Mouse (Mus musculus): ENCODE measurements at regions not wholly inside any gene's neighbourhood (a gene's known extent, or its start where the extent isn't known, plus 50 kb on each side); places are given as distances from the start of the nearest gene placed in this dataset.

DNA sequence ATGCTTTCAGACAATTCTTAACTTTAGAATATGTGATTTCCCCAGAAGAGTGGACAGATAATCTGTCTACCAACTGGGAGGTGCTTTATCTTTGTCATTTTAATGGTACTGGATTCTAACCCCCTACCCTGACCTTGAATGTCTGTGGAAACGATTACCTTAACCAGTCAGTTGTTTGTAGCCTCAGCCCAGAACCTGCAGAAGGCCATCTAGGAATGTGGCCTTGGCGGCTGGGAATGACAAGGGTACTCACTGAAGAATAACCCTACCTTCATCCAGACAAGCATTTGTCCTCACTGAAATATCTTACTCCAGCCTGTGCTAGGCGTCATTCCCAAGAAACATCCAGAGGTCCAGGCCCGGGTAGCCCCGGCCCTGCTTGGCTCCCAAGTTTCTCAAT is 337.1 kb upstream of the Trpc7 start:
- Histone ChIP-seq H3K27me3 (no peaks in the 10 kb centered on the region), H3K27ac (no peak overlapping the region), H3K4me1 (peaks cover 6% of the 10 kb centered on the region; the same call in 1 of the 2 replicates), H3K4me2 (no peak overlapping the region), H3K9ac (no peak overlapping the region), H3K4me3 (replicated peaks) (no peak overlapping the region), H3K36me3 (replicated peaks) (no peaks in the 10 kb centered on the region), H3K9me3 (no peaks in the 10 kb centered on the region)
- WGBS = 90% methylated on average over 5 of the region's 5 CpGs
- no peak for ATAC-seq (ENCODE audit: low FRiP score)

DNA sequence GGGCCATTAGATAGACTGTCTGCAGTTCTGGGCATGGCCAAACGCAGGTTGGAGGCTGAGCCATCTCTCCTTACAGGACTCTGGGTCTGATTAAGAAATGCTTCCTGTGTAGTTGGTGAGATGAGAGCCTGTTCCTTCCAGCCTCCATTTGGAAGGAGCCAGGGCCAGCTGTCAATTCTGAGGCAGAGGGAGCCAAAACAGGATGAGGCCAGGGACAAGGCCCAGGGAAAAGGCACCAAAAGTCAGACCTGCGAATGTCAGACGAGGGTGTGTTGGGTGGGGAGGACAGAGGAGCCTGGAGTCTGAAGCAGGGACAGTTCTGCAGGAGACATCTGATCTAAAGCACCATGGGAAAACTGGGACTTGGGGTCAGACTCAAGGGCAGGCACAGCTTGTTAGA is 335.9 kb upstream of the Trpc7 start:
- 66% methylated on average over 3 of the region's 3 CpGs for WGBS
- Histone ChIP-seq H3K4me3 (replicated peaks) (no peak overlapping the region), H3K4me1 (peaks cover under 1% of the 10 kb centered on the region; the same call in 1 of the 2 replicates), H3K36me3 (replicated peaks) (no peaks in the 10 kb centered on the region), H3K27me3 (no peaks in the 10 kb centered on the region), H3K9ac (no peak overlapping the region), H3K4me2 (no peak overlapping the region), H3K9me3 (no peaks in the 10 kb centered on the region), H3K27ac (no peak overlapping the region)
- no peak for ATAC-seq (ENCODE audit: low FRiP score)

DNA sequence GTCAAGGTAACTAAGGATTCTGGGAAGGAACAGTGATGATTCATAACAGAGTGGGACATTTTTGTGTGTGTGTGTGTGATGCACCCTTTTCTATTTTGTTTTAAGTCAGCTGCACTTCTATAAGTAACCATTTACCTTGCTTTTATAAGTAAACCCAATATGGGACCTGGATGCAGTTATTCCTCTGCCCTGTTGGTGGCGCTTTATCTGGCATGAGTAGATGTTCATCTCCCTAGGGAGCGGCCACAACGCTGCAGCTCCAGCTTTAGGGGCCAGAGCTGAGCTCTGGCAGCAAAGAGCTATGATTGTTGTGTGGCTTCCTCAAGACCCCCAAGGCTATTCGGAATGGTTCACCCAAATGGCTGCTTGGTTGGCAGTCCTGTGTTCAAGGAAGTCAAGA is 334.5 kb upstream of the Trpc7 start:
- ATAC-seq (ENCODE audit: low FRiP score) = no peak
- H3K4me2 ChIP-seq = no peak overlapping the region
- H3K4me3 ChIP-seq (replicated peaks) = no peak overlapping the region
- no peaks in the 10 kb centered on the region for H3K4me1 ChIP-seq
- H3K27me3 ChIP-seq = no peaks in the 10 kb centered on the region
- WGBS = 60% methylated on average over 4 of the region's 4 CpGs
- no peak overlapping the region for H3K27ac ChIP-seq
- H3K9ac ChIP-seq = no peak overlapping the region
- no peaks in the 10 kb centered on the region for H3K36me3 ChIP-seq (replicated peaks)
- H3K9me3 ChIP-seq = no peaks in the 10 kb centered on the region

DNA sequence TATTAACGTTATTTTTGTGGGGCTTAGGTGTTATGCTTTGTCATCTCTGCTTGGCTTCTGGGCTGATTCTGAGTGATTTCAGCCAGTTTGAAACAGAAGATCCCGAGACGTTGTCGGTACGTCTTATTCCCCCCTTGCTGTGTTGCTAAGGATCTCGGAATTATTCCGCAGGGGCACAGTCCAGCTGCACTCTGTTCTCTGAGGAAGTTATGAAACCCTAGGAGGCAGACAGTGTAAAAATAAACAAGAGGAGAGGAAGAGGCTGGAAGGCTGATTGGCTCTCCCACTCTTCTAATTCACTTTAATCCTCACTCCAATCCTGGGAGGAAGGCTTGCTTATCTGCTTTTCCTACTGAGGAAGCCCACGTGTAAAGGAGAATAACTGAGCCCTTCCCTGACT is 325.3 kb upstream of the Trpc7 start:
- no peaks in the 10 kb centered on the region for H3K27me3 ChIP-seq
- peaks cover 7% of the 10 kb centered on the region for H3K4me1 ChIP-seq
- no peaks in the 10 kb centered on the region for H3K9me3 ChIP-seq
- H3K27ac ChIP-seq = no peak overlapping the region
- no peak overlapping the region for H3K4me2 ChIP-seq
- no peak overlapping the region for H3K9ac ChIP-seq
- ATAC-seq (ENCODE audit: low FRiP score) = no peak
- H3K36me3 ChIP-seq (replicated peaks) = no peaks in the 10 kb centered on the region
- H3K4me3 ChIP-seq (replicated peaks) = no peak overlapping the region
- WGBS = 73% methylated on average over 8 of the region's 8 CpGs

DNA sequence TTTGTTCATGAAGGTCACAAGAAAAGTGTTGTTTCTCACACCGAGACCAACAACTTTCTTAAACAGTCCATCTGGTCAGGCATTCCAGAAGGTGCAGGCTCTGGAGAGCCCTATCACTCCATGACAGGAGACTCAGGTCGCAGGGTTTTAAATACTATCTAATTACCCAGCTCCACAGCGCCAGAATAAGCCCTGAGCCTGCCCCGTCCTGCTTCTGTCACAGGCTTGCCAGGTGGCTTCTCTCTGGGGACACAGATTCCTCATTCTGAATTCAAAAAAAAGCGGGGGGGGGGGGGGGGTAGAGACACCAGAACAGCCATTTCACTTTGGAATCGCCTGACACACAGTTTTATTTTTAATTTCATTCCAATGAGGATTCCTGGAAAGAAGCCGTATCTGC is 320.4 kb upstream of the Trpc7 start:
- no peak for ATAC-seq (ENCODE audit: low FRiP score)
- peaks cover 15% of the 10 kb centered on the region for H3K4me1 ChIP-seq
- H3K9ac ChIP-seq = no peak overlapping the region
- no peaks in the 10 kb centered on the region for H3K36me3 ChIP-seq (replicated peaks)
- no peaks in the 10 kb centered on the region for H3K27me3 ChIP-seq
- no peak overlapping the region for H3K4me2 ChIP-seq
- no peak overlapping the region for H3K4me3 ChIP-seq (replicated peaks)
- no peaks in the 10 kb centered on the region for H3K9me3 ChIP-seq
- 21% methylated on average over 7 of the region's 7 CpGs for WGBS
- H3K27ac ChIP-seq = no peak overlapping the region

DNA sequence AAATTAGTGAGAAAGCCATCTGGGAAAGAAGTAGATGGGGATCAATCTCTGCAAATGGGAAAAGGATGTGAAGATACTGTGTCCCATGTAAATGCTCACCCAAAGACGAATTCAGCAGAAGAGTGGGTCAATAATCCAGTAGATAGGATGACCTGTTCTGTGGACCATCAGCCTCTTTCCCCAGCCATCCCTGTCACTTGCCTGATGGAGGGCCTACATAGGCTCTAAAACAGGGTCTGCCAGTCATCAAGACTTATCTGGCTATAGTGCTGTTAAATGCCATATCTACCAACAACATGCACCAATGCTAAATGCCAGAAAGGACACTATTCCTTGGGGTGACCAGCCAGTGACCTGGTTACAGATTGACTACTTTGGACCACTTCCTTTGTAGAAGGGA is 316.5 kb upstream of the Trpc7 start:
- 89% methylated on average over 1 of the region's 1 CpGs for WGBS
- no peaks in the 10 kb centered on the region for H3K36me3 ChIP-seq (replicated peaks)
- H3K9me3 ChIP-seq = no peaks in the 10 kb centered on the region
- H3K27ac ChIP-seq = no peak overlapping the region
- no peak for ATAC-seq (ENCODE audit: low FRiP score)
- no peak overlapping the region for H3K4me2 ChIP-seq
- no peak overlapping the region for H3K4me3 ChIP-seq (replicated peaks)
- no peaks in the 10 kb centered on the region for H3K27me3 ChIP-seq
- no peak overlapping the region for H3K9ac ChIP-seq
- H3K4me1 ChIP-seq = peaks cover 15% of the 10 kb centered on the region

DNA sequence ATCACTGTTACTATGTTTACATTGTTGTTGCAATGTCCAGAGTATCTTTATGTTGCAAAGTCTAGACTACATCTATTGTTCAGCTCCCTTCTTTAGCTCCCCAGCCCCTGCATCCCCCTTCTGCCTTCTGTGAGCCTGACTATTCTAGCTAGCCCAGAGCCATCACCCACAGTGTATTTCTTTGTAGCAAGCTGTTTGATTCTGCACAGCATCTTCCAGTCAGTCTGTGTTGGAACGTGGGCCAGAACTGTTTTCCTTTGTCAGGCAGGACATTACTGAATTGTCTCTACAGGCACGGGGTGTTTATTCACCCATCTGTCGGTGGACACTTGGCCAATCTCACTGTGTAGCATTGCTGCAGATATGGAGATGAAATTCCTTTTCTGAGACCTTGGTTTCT is 295.4 kb upstream of the Trpc7 start:
- Histone ChIP-seq H3K4me2 (no peak overlapping the region), H3K27ac (no peak overlapping the region), H3K27me3 (no peaks in the 10 kb centered on the region), H3K4me3 (replicated peaks) (no peak overlapping the region), H3K9me3 (no peaks in the 10 kb centered on the region), H3K36me3 (replicated peaks) (no peaks in the 10 kb centered on the region), H3K9ac (no peak overlapping the region), H3K4me1 (peaks cover 7% of the 10 kb centered on the region; the same call in 1 of the 2 replicates)
- no peak for ATAC-seq (ENCODE audit: low FRiP score)
- WGBS = 65% methylated on average over 3 of the region's 3 CpGs

DNA sequence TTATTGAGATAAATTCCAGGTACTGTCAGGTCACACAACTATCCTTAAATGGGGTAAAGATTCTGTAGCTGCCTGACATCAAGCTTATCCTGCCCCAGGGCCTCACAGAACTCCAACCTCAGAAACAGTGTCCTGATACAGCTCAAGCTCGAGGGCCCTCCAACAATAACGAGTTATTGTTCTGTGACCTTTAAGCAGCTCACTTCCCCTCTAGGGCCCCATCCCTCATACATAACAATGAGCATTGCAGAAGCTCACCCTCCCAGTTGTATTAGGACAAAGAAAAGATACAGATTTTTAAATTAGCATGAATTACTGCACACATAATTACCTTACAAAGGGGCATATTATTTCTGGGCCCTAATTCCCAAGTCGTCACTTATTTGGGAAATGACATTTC is 293.5 kb upstream of the Trpc7 start:
- no peak overlapping the region for H3K4me3 ChIP-seq (replicated peaks)
- H3K27ac ChIP-seq = no peak overlapping the region
- WGBS = 26% methylated on average over 3 of the region's 3 CpGs
- peaks cover 7% of the 10 kb centered on the region; the same call in 1 of the 2 replicates for H3K4me1 ChIP-seq
- no peak for ATAC-seq (ENCODE audit: low FRiP score)
- no peaks in the 10 kb centered on the region for H3K36me3 ChIP-seq (replicated peaks)
- no peak overlapping the region for H3K4me2 ChIP-seq
- no peak overlapping the region for H3K9ac ChIP-seq
- no peaks in the 10 kb centered on the region for H3K9me3 ChIP-seq
- no peaks in the 10 kb centered on the region for H3K27me3 ChIP-seq

DNA sequence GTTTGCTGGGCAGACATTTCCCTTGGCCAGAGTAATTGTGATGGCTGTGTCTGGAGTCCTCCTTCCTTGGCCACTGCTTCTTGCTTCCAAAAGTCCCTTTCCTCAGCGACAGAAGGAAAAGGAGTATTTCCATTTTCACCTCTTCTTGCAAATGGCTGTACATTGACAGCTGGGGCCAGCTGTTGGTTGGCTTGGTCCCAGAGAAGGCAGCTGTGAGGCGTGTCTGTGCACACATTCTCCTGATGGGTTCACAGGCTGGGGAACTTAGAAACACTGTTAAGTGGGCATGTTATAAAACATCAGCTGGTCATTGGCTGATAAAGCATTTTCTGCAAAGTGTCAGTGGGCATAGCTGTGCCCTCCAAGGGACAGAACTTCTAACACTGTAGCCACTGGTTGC is 290.4 kb upstream of the Trpc7 start:
- Histone ChIP-seq H3K4me2 (no peak overlapping the region), H3K27ac (no peak overlapping the region), H3K27me3 (no peaks in the 10 kb centered on the region), H3K4me1 (peaks cover 7% of the 10 kb centered on the region; the same call in 1 of the 2 replicates), H3K9ac (no peak overlapping the region), H3K36me3 (replicated peaks) (no peaks in the 10 kb centered on the region), H3K9me3 (no peaks in the 10 kb centered on the region), H3K4me3 (replicated peaks) (no peak overlapping the region)
- WGBS = 83% methylated on average over 2 of the region's 2 CpGs
- ATAC-seq (ENCODE audit: low FRiP score) = no peak

DNA sequence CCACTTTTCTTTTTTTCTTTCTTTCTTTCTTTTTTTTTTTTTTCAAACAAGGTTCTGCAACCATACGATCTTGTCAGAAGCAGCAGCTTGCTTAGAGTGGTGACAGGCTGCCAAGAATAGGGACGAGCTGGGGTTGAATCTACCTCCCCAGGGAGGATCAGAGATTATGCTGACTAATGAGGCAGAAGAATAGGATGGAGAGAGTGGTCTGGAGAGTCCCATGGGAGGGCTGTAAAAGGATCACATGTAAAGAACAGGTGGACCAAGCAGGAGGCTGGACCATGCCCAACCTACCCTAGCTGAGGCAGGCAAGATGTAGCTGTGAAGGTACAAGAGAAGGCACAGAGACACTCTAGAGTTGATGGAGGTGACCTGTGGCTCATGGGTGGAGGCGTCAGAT is 274.4 kb upstream of the Trpc7 start:
- no peaks in the 10 kb centered on the region for H3K4me1 ChIP-seq
- H3K27ac ChIP-seq = no peak overlapping the region
- WGBS = 70% methylated on average over 3 of the region's 3 CpGs
- H3K9me3 ChIP-seq = no peaks in the 10 kb centered on the region
- H3K9ac ChIP-seq = no peak overlapping the region
- H3K4me2 ChIP-seq = no peak overlapping the region
- no peak overlapping the region for H3K4me3 ChIP-seq (replicated peaks)
- no peaks in the 10 kb centered on the region for H3K36me3 ChIP-seq (replicated peaks)
- ATAC-seq (ENCODE audit: low FRiP score) = no peak
- no peaks in the 10 kb centered on the region for H3K27me3 ChIP-seq

DNA sequence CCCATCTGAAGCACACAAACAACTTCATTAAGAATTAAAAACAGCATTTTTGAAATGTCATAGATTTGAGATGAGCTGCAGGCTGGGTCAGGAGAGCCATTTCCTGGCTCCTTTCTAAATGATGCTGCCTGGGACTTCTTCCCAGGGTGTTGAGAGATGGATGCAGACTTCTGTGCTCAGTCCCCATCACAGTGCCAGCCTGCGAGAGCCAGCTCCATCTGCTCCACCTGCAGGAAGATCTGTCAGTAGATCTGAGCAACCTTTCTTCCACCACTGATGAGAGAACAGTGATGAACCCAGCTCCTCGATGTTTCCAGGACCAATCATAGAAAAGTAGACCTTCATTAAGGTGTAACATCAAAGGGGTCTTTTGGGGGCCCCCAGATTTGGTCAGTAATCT is 273.8 kb upstream of the Trpc7 start:
- H3K4me3 ChIP-seq (replicated peaks) = no peak overlapping the region
- no peak for ATAC-seq (ENCODE audit: low FRiP score)
- no peak overlapping the region for H3K4me2 ChIP-seq
- H3K9me3 ChIP-seq = no peaks in the 10 kb centered on the region
- WGBS = 90% methylated on average over 2 of the region's 2 CpGs
- H3K9ac ChIP-seq = no peak overlapping the region
- no peak overlapping the region for H3K27ac ChIP-seq
- no peaks in the 10 kb centered on the region for H3K27me3 ChIP-seq
- H3K4me1 ChIP-seq = no peaks in the 10 kb centered on the region
- H3K36me3 ChIP-seq (replicated peaks) = no peaks in the 10 kb centered on the region

DNA sequence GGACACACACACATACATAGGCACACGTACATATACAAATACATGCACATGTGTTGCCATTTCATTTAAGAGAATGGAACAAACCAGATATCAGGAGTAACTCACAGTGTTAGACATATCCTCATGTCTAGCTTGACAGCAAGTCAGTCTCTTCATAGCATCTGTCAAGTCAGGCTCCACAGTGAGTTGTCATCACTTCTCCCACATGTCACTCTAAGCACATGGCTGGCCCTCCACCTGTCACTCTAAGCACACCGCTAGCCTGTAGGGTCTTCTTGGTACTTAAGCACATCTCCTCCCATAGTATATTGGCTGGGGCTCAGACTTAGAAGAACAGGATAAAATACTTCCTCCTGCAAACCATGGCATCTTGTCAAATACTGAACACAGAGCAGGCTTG is 269.6 kb upstream of the Trpc7 start:
- Histone ChIP-seq H3K27me3 (no peaks in the 10 kb centered on the region), H3K4me3 (replicated peaks) (no peak overlapping the region), H3K4me2 (no peak overlapping the region), H3K9ac (no peak overlapping the region), H3K36me3 (replicated peaks) (no peaks in the 10 kb centered on the region), H3K27ac (no peak overlapping the region), H3K4me1 (no peaks in the 10 kb centered on the region), H3K9me3 (no peaks in the 10 kb centered on the region)
- WGBS = 90% methylated on average over 2 of the region's 2 CpGs
- no peak for ATAC-seq (ENCODE audit: low FRiP score)

DNA sequence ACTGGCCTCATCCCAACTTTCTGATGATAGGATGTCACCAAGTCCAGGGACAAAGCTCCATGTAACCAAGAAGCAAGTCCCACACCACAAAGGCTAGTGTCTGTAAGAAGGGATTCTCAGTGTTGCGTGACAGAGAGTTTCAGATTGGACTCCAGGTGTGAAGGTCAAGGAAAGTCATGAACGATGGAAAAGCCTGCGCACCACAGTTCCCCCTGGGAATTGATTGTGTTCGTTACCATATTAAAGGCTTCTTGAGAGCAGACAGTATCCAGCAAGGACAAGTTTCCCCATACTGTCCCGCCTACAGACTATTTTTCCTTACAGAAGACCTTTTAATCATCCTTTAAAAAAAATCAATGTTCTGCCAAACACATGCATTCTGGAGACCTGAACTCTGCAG is 257.0 kb upstream of the Trpc7 start:
- H3K4me1 ChIP-seq = peaks cover 20% of the 10 kb centered on the region
- ATAC-seq (ENCODE audit: low FRiP score) = no peak
- no peaks in the 10 kb centered on the region for H3K36me3 ChIP-seq (replicated peaks)
- H3K27me3 ChIP-seq = no peaks in the 10 kb centered on the region
- H3K4me2 ChIP-seq = no peak overlapping the region
- H3K4me3 ChIP-seq (replicated peaks) = no peak overlapping the region
- H3K27ac ChIP-seq = no peak overlapping the region
- H3K9ac ChIP-seq = no peak overlapping the region
- no peaks in the 10 kb centered on the region for H3K9me3 ChIP-seq
- WGBS = 75% methylated on average over 5 of the region's 5 CpGs

DNA sequence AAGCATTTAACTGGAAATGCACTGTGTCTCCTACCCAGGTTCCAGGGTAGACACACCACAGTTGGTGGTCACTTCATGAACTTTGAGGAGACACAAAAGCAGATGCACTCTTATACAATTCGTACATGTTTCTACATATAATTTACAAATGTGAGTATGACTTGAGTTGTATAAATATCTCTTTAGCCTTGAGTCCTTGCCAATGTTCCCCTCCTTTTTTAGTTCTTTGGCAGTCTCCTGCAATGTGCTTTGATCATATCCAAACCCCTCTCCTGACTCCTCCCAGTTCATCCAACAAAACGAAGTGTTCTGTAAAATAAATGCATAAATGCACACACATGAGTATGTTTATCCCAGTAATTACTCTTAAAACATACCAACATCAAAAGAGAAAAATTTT is 251.8 kb upstream of the Trpc7 start:
- no peaks in the 10 kb centered on the region for H3K36me3 ChIP-seq (replicated peaks)
- no peaks in the 10 kb centered on the region for H3K27me3 ChIP-seq
- 84% methylated on average over 2 of the region's 2 CpGs for WGBS
- H3K4me3 ChIP-seq (replicated peaks) = no peak overlapping the region
- no peak overlapping the region for H3K27ac ChIP-seq
- H3K9ac ChIP-seq = no peak overlapping the region
- peaks cover 22% of the 10 kb centered on the region for H3K4me1 ChIP-seq
- no peak for ATAC-seq (ENCODE audit: low FRiP score)
- no peaks in the 10 kb centered on the region for H3K9me3 ChIP-seq
- H3K4me2 ChIP-seq = no peak overlapping the region
